Mouse (Mus musculus) liver, adult 2 months (tissue): ENCODE measurements around the gene Palm. TPM values are rescaled to one million over a fixed set of nuclear protein-coding genes. Genes with fewer than 3 reads are reported as not detected.

Experiments used
- DNase-seq: peaks from one replicate; pipeline ENCODE4 v3.0.0-alpha.2; 2011; ENCODE audit warnings: low read depth, low spot score; ENCODE audit errors: extremely low read depth
- H3K27ac ChIP-seq: fragments of 200-500 bp; replicated peaks from 2 replicates; pipeline ENCODE4 v1.5.1; 2012; ENCODE audit warnings: low read depth, mild to moderate bottlenecking, control low read depth, inconsistent platforms, low read length; ENCODE audit not compliant: insufficient read depth
- H3K27me3 ChIP-seq: fragments of 200-500 bp; 2 replicates; pipeline ENCODE4 v1.6.1; 2012; ENCODE audit warnings: mild to moderate bottlenecking, moderate library complexity, low read length, inconsistent platforms; ENCODE audit not compliant: control insufficient read depth, insufficient read depth
- H3K36me3 ChIP-seq: fragments of 200-500 bp; 2 replicates; pipeline ENCODE4 v1.6.1; 2012; ENCODE audit warnings: low read length, inconsistent platforms; ENCODE audit not compliant: control insufficient read depth, insufficient read depth
- H3K4me1 ChIP-seq: fragments of 200-500 bp; 2 replicates; pipeline ENCODE4 v1.6.1; 2011; ENCODE audit warnings: low read length; ENCODE audit not compliant: control insufficient read depth, insufficient read depth
- H3K4me3 ChIP-seq: fragments of 200-500 bp; 2 replicates; pipeline ENCODE4 v1.5.1; 2011; ENCODE audit warnings: low read depth, mild to moderate bottlenecking, control low read depth, low read length, moderate library complexity; ENCODE audit not compliant: insufficient read depth
- H3K79me2 ChIP-seq: fragments of 200-500 bp; 2 replicates; pipeline ENCODE4 v1.6.1; 2012; ENCODE audit warnings: inconsistent platforms, mild to moderate bottlenecking, low read length, moderate library complexity; ENCODE audit not compliant: control insufficient read depth, insufficient read depth
- H3K9ac ChIP-seq: fragments of 200-500 bp; 2 replicates; pipeline ENCODE4 v1.6.1; 2012; ENCODE audit warnings: low read depth, mild to moderate bottlenecking, control low read depth, inconsistent platforms, low read length
- CTCF ChIP-seq: fragments of 200-500 bp; IDR thresholded peaks from 2 replicates; pipeline ENCODE4 v1.5.1; 2011; ENCODE audit warnings: low read depth, low read length, control low read depth
- POLR2A ChIP-seq: fragments of 200-500 bp; IDR thresholded peaks from 2 replicates; pipeline ENCODE4 v1.6.1; 2011; ENCODE audit warnings: low read length, control low read depth; ENCODE audit not compliant: insufficient read depth; ENCODE audit errors: extremely low read depth
- WGBS: fragments of 180-500 bp; shearing (Covaris S2); methylation state at CpG from one replicate; pipeline ENCODE4 v1.1.7; 2018; 5-methylcytosine and 5-hydroxymethylcytosine counted together
- polyA plus RNA-seq: library from polyadenylated mRNA; depleted of rRNA; stranded (reverse); fragments of >200 nt; gene quantifications from 2 replicates; pipeline ENCODE4 v1.2.3, GENCODE M21; 2012
- total RNA-seq: library from RNA; depleted of rRNA; stranded (reverse); fragments of >200 nt; gene quantifications from 2 replicates; pipeline ENCODE4 v1.2.3, GENCODE M21; 2014

Gene Palm
- total and polyA plus RNA-seq, 2 experiments: 0.92 to 1.9 TPM

GRCm38 (mm10) chr10:79777103-79777531 is 16.3 kb upstream of the Palm start, which contains the start of gene Fstl3:
Gene Fstl3, plus strand, starts transcription at chr10:79777272.
- 0 out of 2 replicates have a peak within 1 kb of the TSS, but pooled peaks have one; percentile 7 for H3K9ac ChIP-seq
- no peak for DNase-seq
- H3K36me3 ChIP-seq: no peaks in the 10 kb centered on the region
- H3K4me3 ChIP-seq: peak within 1 kb of the TSS; percentile 31; the same call in 1 of the 2 replicates
- no peak for TF ChIP-seq CTCF
- TF ChIP-seq POLR2A: no peak
- H3K27me3 ChIP-seq: no peaks in the 10 kb centered on the region
- H3K79me2 ChIP-seq: no peaks in the 10 kb centered on the region
- no peak within 1 kb of the TSS for H3K27ac ChIP-seq
- no peaks in the 10 kb centered on the region; the same call in 1 of the 2 replicates for H3K4me1 ChIP-seq
- WGBS: 8% methylated on average over 39 of the region's 39 CpGs

GRCm38 (mm10) chr10:79778006-79778405 is 15.4 kb upstream of the Palm start:
- DNase-seq: no peak
- H3K79me2 ChIP-seq: no peaks in the 10 kb centered on the region
- no peak overlapping the region for H3K9ac ChIP-seq
- no peak overlapping the region for H3K4me3 ChIP-seq
- WGBS: 56% methylated on average over 15 of the region's 15 CpGs
- no peak for TF ChIP-seq POLR2A
- no peak for TF ChIP-seq CTCF
- H3K4me1 ChIP-seq: no peaks in the 10 kb centered on the region; the same call in 1 of the 2 replicates
- H3K27ac ChIP-seq: no peak overlapping the region
- H3K27me3 ChIP-seq: no peaks in the 10 kb centered on the region
- H3K36me3 ChIP-seq: no peaks in the 10 kb centered on the region

- no peaks in the 10 kb centered on the region for H3K36me3 ChIP-seq
- no peak overlapping the region for H3K4me3 ChIP-seq
- no peak for DNase-seq
- TF ChIP-seq POLR2A (no peak), CTCF (no peak)
- H3K4me1 ChIP-seq: no peaks in the 10 kb centered on the region; the same call in 1 of the 2 replicates
- H3K27ac ChIP-seq: no peak overlapping the region
- no peak overlapping the region for H3K9ac ChIP-seq
- no peaks in the 10 kb centered on the region for H3K27me3 ChIP-seq
- WGBS: 62% methylated on average over 2 of the region's 2 CpGs
- H3K79me2 ChIP-seq: no peaks in the 10 kb centered on the region
Measured at GRCm38 (mm10) chr10:79779193-79779592, 14.2 kb upstream of the Palm start.

- Histone ChIP-seq H3K36me3 (no peaks in the 10 kb centered on the region), H3K27ac (no peak overlapping the region), H3K4me3 (peak overlapping the region; percentile 39; the same call in 1 of the 2 replicates), H3K9ac (no peak overlapping the region), H3K79me2 (no peaks in the 10 kb centered on the region), H3K4me1 (no peaks in the 10 kb centered on the region; the same call in 1 of the 2 replicates), H3K27me3 (no peaks in the 10 kb centered on the region)
- peak; percentile 88 for TF ChIP-seq CTCF
- no peak for TF ChIP-seq POLR2A
- WGBS: 3% methylated on average over 55 of the region's 55 CpGs
- peak; percentile 94 for DNase-seq
Measured at GRCm38 (mm10) chr10:79779784-79780663, 13.3 kb upstream of the Palm start.

- Histone ChIP-seq H3K36me3 (no peaks in the 10 kb centered on the region), H3K4me1 (no peaks in the 10 kb centered on the region; the same call in 1 of the 2 replicates), H3K4me3 (peak overlapping the region; percentile 39; the same call in 1 of the 2 replicates), H3K27me3 (no peaks in the 10 kb centered on the region), H3K27ac (no peak overlapping the region), H3K79me2 (no peaks in the 10 kb centered on the region), H3K9ac (no peak overlapping the region)
- TF ChIP-seq CTCF: no peak
- no peak for TF ChIP-seq POLR2A
- no peak for DNase-seq
- 2% methylated on average over 12 of the region's 13 CpGs for WGBS
Measured at GRCm38 (mm10) chr10:79780664-79781015, 12.7 kb upstream of the Palm start.

GRCm38 (mm10) chr10:79781139-79781538 is 12.2 kb upstream of the Palm start:
- H3K36me3 ChIP-seq: no peaks in the 10 kb centered on the region
- no peak overlapping the region for H3K27ac ChIP-seq
- no peak for DNase-seq
- 0 out of 2 replicates have a peak overlapping the region, but pooled peaks have one; percentile 12 for H3K9ac ChIP-seq
- TF ChIP-seq CTCF: no peak
- no peak for TF ChIP-seq POLR2A
- H3K4me1 ChIP-seq: no peaks in the 10 kb centered on the region; the same call in 1 of the 2 replicates
- 32% methylated on average over 21 of the region's 21 CpGs for WGBS
- H3K27me3 ChIP-seq: no peaks in the 10 kb centered on the region
- H3K79me2 ChIP-seq: no peaks in the 10 kb centered on the region
- no peak overlapping the region for H3K4me3 ChIP-seq
